10 mouse cellular contexts compared by ENCODE assay signal in the genomic region with DNA sequence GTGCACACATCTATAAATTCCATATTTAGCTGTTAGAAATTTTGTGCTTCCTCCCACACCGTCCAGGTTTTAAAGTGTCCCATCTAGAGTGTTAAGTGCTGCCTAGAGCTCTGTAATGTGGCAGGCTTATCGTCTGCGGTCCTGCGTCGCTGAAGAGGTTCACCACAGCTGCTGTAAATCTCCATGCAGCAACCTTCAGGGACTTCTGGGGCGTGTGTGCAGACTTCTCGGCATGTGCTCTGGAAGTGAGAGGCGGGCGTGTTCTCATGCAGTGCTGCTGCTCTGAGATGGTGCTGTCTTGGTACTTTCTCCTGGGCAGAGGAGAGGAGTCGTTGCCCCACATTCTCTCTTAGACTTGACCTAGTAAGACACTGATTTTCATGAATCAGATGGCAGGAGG. TPM values are rescaled to one million over a fixed set of nuclear protein-coding genes. Genes with fewer than 3 reads are reported as not detected.
A peak's percentile ranks its signal among the peaks of the same experiment; 100 is the strongest.
DNase-seq lines count a peak whose midpoint lies in the region; ATAC-seq and TF ChIP-seq lines count a peak whose summit lies in the region.
"Had no signal": no experiment of that assay in that cellular context is flagged by ENCODE, and none has a peak within 500 bp of the region (broad histone marks: within the 10 kb centered on the region; RNA-seq: fewer than 3 reads in every experiment).

No protein-coding gene starts in this region.

- no peak overlapping the region for H3K4me2 ChIP-seq in intestine, embryonic 16.5 days (ENCODE audit: low read depth, low read length)
- no peak overlapping the region for H3K4me2 ChIP-seq in intestine, postnatal 0 days (replicated peaks; ENCODE audit: low read depth)
- peak overlapping the region; percentile 16; the same call in 1 of the 2 replicates for H3K4me2 ChIP-seq in neural tube, embryonic 13.5 days
- H3K4me2 ChIP-seq: lung, embryonic 15.5 days had no signal

- WGBS in intestine, embryonic 16.5 days = 25% methylated on average over 10 of the region's 10 CpGs
- WGBS in intestine, postnatal 0 days = 18% methylated on average over 10 of the region's 10 CpGs
- WGBS in neural tube, embryonic 13.5 days = 24% methylated on average over 10 of the region's 10 CpGs

- no peak overlapping the region for H3K9ac ChIP-seq in intestine, embryonic 16.5 days (ENCODE audit: low read depth, low read length)
- H3K9ac ChIP-seq in intestine, postnatal 0 days (ENCODE audit: low read depth, low read length) = no peak overlapping the region
- no peak overlapping the region for H3K9ac ChIP-seq in neural tube, embryonic 13.5 days
- H3K9ac ChIP-seq: lung, embryonic 15.5 days had no signal

- H3K27me3 ChIP-seq in intestine, embryonic 16.5 days (replicated peaks; ENCODE audit: control insufficient read depth, insufficient read depth, low read length) = no peaks in the 10 kb centered on the region
- H3K27me3 ChIP-seq in intestine, postnatal 0 days (replicated peaks; ENCODE audit: control insufficient read depth, insufficient read depth, low read length) = no peaks in the 10 kb centered on the region
- H3K27me3 ChIP-seq in neural tube, embryonic 13.5 days = no peaks in the 10 kb centered on the region; the same call in 1 of the 2 replicates
- H3K27me3 ChIP-seq: lung, embryonic 15.5 days had no signal

- H3K36me3 ChIP-seq in intestine, embryonic 16.5 days (ENCODE audit: control insufficient read depth, insufficient read depth, low read length) = no peaks in the 10 kb centered on the region
- no peaks in the 10 kb centered on the region for H3K36me3 ChIP-seq in intestine, postnatal 0 days (ENCODE audit: control insufficient read depth, insufficient read depth)
- no peaks in the 10 kb centered on the region for H3K36me3 ChIP-seq in neural tube, embryonic 13.5 days
- H3K36me3 ChIP-seq: lung, embryonic 15.5 days had no signal

- DNase-seq in neural tube, embryonic 10.5 days (ENCODE audit: extremely low spot score, low spot score) = no peak
- no peak for DNase-seq in layer of hippocampus, adult 18-20 months (ENCODE audit: low spot score in 2 of 2)
- DNase-seq: layer of hippocampus, postnatal 36 days; right cerebral cortex, postnatal 25 days had no signal

- peak; percentile 24; the same call in 1 of the 2 replicates for ATAC-seq in intestine, embryonic 16.5 days
- ATAC-seq in intestine, postnatal 0 days = no peak
- ATAC-seq in neural tube, embryonic 13.5 days (ENCODE audit: low read depth) = peak; percentile 32; the same call in 1 of the 2 replicates
- ATAC-seq in hematopoietic stem cell, adult 5-6 weeks (replicated peaks in 1 of 2; ENCODE audit: insufficient read depth in 1 of 2, low FRiP score in 2 of 2, low TSS enrichment in 1 of 2, low read depth in 1 of 2, poor library complexity in 2 of 2, severe bottlenecking in 2 of 2) = peak; percentile 85 to 86
- peak; percentile 80 for ATAC-seq in megakaryocyte-erythroid progenitor cell, adult 5-6 weeks (replicated peaks; ENCODE audit: low FRiP score, low TSS enrichment, poor library complexity, severe bottlenecking)

- no peak for TF ChIP-seq CTCF in intestine, postnatal 0 days (IDR thresholded peaks at IDR 0.05; ENCODE audit: low read depth)

- no peaks in the 10 kb centered on the region for H3K9me3 ChIP-seq in intestine, embryonic 16.5 days (ENCODE audit: control insufficient read depth, low read length)
- no peaks in the 10 kb centered on the region for H3K9me3 ChIP-seq in intestine, postnatal 0 days (ENCODE audit: control insufficient read depth)
- no peaks in the 10 kb centered on the region for H3K9me3 ChIP-seq in neural tube, embryonic 13.5 days
- H3K9me3 ChIP-seq: lung, embryonic 15.5 days had no signal

- peaks cover 22% of the 10 kb centered on the region for H3K4me1 ChIP-seq in intestine, embryonic 16.5 days (ENCODE audit: control insufficient read depth, insufficient read depth, low read length)
- 0 out of 2 replicates have a peak, but pooled peaks cover 4% of the 10 kb centered on the region for H3K4me1 ChIP-seq in intestine, postnatal 0 days (replicated peaks; ENCODE audit: control insufficient read depth, insufficient read depth, low read length)
- H3K4me1 ChIP-seq in neural tube, embryonic 13.5 days (replicated peaks) = peaks cover 25% of the 10 kb centered on the region

- H3K27ac ChIP-seq in intestine, embryonic 16.5 days (ENCODE audit: low read length) = no peak overlapping the region
- no peak overlapping the region for H3K27ac ChIP-seq in intestine, postnatal 0 days (ENCODE audit: low read depth, low read length)
- H3K27ac ChIP-seq in neural tube, embryonic 13.5 days (replicated peaks) = peak overlapping the region; percentile 54; the same call in 1 of the 2 replicates
- H3K27ac ChIP-seq: lung, embryonic 15.5 days had no signal

- no peak overlapping the region for H3K4me3 ChIP-seq in intestine, embryonic 16.5 days (ENCODE audit: low read length)
- no peak overlapping the region for H3K4me3 ChIP-seq in intestine, postnatal 0 days (ENCODE audit: low read depth, low read length)
- H3K4me3 ChIP-seq in neural tube, embryonic 13.5 days = no peak overlapping the region
- H3K4me3 ChIP-seq: lung, embryonic 15.5 days had no signal

RNA-seq across cellular contexts. Expression of a gene that starts 32.9 kb away (rescaled TPM):
- polyA plus RNA-seq in intestine, embryonic 16.5 days (2015; fragmentation: Nextera tagmentation; extraction: Ambion mirVana) = 44.7 and 50.3 TPM in 2 replicates
- 47.0 and 55.7 TPM in 2 replicates for polyA plus RNA-seq in intestine, postnatal 0 days (2015; fragmentation: Nextera tagmentation; extraction: Ambion mirVana)
- 15.3 and 17.8 TPM in 2 replicates for polyA plus RNA-seq in neural tube, embryonic 13.5 days (2015; fragmentation: Nextera tagmentation; extraction: Ambion mirVana)
- total RNA-seq in hematopoietic stem cell, adult 5-6 weeks (2017) = 156 and 190 TPM in 2 replicates
- 39.3 and 41.9 TPM in 2 replicates for total RNA-seq in megakaryocyte-erythroid progenitor cell, adult 5-6 weeks (2014; fragmentation: Nextera tagmentation)
- total RNA-seq in megakaryocyte-erythroid progenitor cell, adult 5-6 weeks (2017) = 58.8 and 64.9 TPM in 2 replicates
- 100 to 1,000 TPM; 117 to 134 TPM for total RNA-seq in layer of hippocampus, adult 18-20 months (2021)
